Mouse (Mus musculus) left cerebral cortex, postnatal 36 days (tissue): ENCODE data around the gene Adsl. TPM values are rescaled to one million over a fixed set of nuclear protein-coding genes. Genes with fewer than 3 reads are reported as not detected.
"Not testable (repeated sequence)": the region's sequence is repeated elsewhere in the genome, so short reads cannot be mapped to it uniquely, and the experiment has no call there.

ENCODE experiments used
- DNase-seq, 2 experiments: peaks; one replicate each; pipeline ENCODE4 v3.0.0; 2021 to 2022; ENCODE audit warnings: low spot score in 2 of 2, mixed read lengths in 1 of 2
- intact Hi-C: fragments of 180-260 bp; cut with DNase I; formaldehyde crosslinking; loops from one replicate; pipeline ENCODE4 v1.15.1; 2025
- total RNA-seq, 2 experiments: library from RNA; stranded (reverse); gene quantifications; 2 replicates each; pipeline ENCODE4 v1.2.3; 2021

Gene Adsl
- 10 to 100 TPM; 29.4 to 30.5 TPM for total RNA-seq

DNA sequence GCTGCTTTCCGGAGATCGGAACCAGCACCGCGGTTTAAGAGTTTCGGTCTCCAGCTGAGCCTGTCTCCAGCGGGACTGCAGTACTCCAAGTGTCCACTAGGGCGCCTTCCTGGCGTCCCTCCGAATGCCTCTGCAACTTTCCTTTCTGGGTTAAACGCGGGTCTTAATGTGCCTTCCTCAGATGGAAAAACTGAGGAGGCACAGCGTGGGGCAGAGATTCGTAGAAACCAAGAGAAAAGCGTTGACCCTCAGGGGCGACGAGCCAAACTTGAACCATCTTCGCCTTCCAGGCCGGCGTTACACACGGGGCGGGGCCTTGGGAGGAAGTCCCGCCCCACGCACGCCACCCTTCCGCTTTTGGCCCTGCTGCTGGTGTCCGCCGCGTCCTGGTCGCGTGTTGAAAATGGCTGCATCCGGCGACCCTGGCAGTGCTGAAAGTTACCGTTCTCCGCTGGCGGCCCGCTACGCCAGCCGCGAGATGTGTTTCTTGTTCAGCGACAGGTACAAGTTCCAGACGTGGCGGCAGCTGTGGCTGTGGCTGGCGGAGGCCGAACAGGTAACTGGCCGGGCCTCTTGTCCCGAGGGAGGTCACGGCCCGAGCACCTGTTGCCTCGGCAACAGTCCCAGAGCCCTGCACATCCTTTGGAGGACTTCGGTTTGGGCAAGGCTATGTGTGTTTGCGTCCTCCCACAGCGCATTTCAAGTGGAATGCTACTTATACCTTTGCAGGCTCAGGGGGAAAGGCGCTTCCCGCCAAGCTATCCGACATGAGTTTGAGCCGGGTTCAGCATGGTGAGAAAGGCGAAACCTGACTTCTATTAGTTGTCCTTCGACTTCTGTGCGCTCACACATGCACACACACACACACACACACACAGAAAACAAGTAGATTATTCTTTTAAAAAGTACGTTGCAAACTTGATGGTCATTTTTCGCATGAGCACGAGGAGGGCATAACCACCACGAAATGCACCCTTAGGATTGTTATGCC lies at the start of gene Adsl:
TSS of gene Adsl (plus strand) at position 346 of the 991 bp plus-strand sequence.
- DNase-seq, result peak; percentile 85 to 87
- intact Hi-C loops, result loop anchor here (5.0 kb wide), 1 partner anchor 241 kb away; no protein-coding TSS in a partner anchor

GRCm38 (mm10) chr15:80899806-80900205 lies 48.5 kb upstream of the Adsl start:
- no peak for DNase-seq
- intact Hi-C loops, result no loop called here

DNA sequence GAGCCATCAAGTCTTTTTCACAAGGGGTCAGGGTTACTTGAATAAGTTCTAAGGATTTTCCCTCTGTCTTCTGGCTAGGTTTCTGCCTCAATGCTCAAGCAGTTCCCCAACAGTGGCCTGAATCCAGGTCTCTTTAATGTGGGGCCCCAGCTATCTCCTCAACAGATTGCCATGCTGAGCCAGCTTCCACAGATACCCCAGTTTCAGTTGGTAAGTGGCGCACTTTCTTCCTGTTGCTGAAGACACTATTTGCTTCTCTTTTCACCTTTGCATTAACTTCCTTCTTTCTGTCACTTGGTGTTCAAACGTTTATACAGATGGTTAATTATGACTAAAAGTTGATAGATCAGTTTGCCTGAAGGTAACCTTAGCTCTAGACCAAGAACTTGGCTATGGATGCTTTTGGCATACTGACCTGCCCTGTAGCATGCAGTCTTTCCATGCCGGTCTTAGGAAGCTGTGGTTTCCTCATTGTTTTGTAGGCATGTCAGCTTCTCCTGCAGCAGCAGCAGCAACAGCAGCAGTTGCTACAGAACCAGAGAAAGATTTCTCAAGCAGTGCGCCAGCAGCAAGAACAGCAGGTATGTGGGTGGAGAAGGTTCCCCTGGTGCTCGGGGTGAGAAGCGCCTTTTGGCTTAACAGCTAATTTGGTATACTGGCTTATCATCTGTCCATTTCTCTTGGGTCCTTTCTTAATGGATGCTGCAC lies 46.3 kb upstream of the Adsl start:
- intact Hi-C loops, result no loop called here
- DNase-seq, result peak; percentile 11 to 14

- DNase-seq, intact Hi-C loops: not testable (repeated sequence)
Measured at GRCm38 (mm10) chr15:80904776-80905175, 43.5 kb upstream of the Adsl start.

GRCm38 (mm10) chr15:80910183-80910582 lies 38.1 kb upstream of the Adsl start:
- DNase-seq, result no peak
- intact Hi-C loops, result no loop called here

GRCm38 (mm10) chr15:80910790-80911531 lies 37.3 kb upstream of the Adsl start:
- intact Hi-C loops, result no loop called here
- DNase-seq, result no peak

- intact Hi-C loops, result no loop called here
- no peak for DNase-seq
Measured at GRCm38 (mm10) chr15:80912175-80912574, 36.1 kb upstream of the Adsl start.

GRCm38 (mm10) chr15:80913803-80914202 lies 34.5 kb upstream of the Adsl start:
- intact Hi-C loops, result no loop called here
- no peak for DNase-seq

GRCm38 (mm10) chr15:80915850-80916249 lies 32.4 kb upstream of the Adsl start:
- intact Hi-C loops, result no loop called here
- no peak for DNase-seq

GRCm38 (mm10) chr15:80916621-80917020 lies 31.7 kb upstream of the Adsl start:
- intact Hi-C loops, result no loop called here

DNA sequence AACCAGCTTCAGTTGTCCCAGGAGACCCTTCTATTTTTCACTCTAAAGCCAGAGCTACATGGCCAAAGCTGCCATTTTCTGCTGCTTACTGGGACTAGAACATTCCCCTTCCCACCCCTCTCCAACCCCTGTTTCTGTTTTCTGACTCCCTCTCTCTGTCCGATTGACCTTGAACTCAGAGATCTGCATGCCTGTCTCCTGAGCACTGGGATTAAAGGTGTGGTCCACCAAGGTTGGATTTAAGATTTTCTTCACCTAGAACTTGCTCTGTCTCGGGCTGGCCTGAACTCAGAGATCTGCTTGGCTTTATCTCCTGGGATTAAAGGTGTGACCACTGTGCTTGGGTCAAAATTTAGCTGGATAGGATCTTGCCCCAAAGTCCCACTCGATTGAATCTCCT lies 27.9 kb upstream of the Adsl start:
- no peak for DNase-seq
- intact Hi-C loops, result no loop called here

More at GRCm38 (mm10) chr15:80916621-80917020, 31.7 kb upstream of the Adsl start:
- DNase-seq, result no peak

DNA sequence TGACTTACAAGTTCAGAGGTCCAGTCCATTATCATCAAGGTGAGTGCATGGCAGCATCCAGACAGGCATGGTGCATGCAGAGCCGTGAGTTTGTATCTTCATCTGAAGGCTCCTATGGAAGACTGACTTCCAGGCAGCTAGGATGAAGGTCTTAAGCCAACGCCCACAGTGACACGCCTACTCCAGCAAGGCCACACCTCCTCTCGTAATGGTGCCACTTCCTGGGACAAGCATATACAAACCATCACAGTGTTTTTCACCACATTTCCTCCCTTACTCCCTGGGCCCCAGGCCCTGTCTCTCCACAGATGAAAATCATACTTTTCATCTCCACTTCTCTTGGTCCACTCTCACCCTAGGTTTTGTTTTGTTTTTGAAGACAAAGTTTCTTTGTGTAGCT lies 26.5 kb upstream of the Adsl start:
- no peak for DNase-seq
- intact Hi-C loops, result no loop called here

DNA sequence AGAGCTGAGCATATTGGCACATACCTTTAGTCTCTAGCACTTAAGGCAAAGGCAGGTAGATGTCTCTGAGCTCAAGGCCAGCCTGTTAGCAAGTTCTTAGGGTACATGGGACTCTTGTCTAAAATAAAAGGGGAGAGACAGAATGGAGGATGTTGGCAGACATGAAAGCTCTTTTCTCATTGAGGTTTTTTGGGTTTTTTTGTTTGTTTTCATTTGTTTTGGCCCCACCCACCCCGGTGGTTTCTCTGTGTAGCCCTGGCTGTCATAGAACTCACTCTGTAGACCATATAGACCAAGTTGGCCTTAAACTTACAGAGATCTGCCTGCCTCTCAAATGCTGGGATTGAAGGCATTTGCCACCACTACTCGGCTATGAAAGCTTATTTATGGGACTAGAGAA lies 24.1 kb upstream of the Adsl start:
- intact Hi-C loops, result no loop called here
- no peak for DNase-seq

DNA sequence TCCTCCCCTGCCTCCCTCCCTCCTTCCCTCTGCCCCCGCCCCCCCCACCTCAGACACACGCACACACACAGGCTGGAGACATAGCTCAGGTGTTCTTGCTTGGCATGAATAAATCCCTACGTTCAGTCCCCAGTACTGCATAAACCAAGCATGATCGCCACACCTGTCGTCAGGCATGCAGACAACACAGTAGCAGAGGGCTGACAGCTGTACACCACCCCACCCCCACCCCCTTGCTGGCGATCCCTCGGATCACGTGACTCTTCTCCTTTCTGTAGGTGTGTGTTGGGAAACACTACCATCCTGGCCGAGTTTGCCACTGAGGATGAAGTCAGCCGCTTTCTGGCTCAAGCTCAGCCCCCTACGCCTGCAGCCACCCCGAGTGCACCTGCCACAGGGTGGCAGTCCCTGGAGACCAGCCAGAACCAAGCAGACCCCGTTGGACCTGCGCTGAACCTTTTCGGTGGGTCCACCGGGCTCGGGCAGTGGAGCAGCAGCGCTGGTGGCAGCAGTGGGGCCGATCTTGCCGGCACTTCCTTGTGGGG lies 19.4 kb upstream of the Adsl start:
- peak in 1 of 2 experiments; percentile 26 for DNase-seq
- intact Hi-C loops, result no loop called here

- no peak for DNase-seq
- intact Hi-C loops, result no loop called here
Measured at GRCm38 (mm10) chr15:80930048-80930571, 18.2 kb upstream of the Adsl start.

GRCm38 (mm10) chr15:80930676-80931320 lies 17.5 kb upstream of the Adsl start:
- intact Hi-C loops, DNase-seq: not testable (repeated sequence)

DNA sequence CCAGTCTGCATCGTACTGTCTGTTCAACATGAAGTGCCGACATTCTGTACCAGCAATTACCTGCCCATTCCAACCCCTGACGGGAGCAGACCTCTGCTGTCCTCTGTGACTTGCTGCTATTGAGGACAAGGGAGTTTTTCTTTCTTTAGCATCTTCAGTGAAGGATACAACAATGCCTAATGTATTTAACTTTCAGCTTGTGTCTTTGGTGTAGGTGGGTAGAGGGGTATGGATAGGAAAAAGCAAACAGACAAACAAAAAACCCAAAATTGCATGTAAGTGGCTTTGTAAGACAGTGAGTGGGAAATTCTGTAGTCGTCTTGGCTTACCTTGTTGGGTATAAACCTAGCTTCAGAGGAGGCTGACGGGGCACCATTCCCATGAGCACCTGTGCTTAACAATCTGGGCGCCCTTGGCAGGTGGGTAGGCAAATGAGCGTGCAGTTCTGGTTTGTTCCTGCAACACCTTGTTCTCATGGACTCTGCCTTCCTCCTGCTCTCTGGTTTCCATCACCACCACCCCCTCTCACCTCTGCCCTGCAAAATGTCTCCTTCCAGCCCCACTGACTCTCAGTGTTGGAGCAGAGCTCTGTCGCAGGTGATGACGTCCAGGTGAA lies 16.8 kb upstream of the Adsl start:
- intact Hi-C loops, result no loop called here
- DNase-seq, result no peak

DNA sequence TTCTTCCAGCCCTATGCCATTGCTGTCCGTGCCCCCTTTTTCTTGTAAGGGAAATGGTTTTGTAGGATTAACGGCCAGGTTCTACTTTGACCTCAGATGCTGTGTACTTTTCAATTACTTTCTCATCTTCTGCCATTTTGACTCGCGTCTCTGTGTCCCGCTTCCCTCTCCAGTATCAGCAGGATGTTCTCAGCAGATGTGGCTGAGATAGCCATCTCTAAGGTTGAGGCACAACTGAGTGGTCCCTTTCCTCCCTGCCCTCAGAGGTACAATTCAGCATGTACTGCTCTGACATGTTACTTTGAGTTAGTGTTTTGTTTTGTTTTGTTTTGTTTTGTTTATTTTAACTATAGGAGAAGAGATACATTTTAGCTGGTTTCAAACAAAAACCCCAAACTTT lies 13.4 kb upstream of the Adsl start:
- DNase-seq, result no peak
- intact Hi-C loops, result no loop called here
